Mouse (Mus musculus) spleen, postnatal 10 days (tissue): ENCODE data around the gene Gm28372.

Source experiments
- DNase-seq, 2 experiments: peaks; one replicate each; pipeline ENCODE4 v3.0.0; 2021 to 2022; ENCODE audit warnings: low spot score in 2 of 2

Gm28372 gene

GRCm38 (mm10) chr2:130450434-130450796, 45.4 kb downstream of the Gm28372 start:
- peak in 1 of 2 experiments; percentile 83 for DNase-seq

- no peak for DNase-seq
Measured at GRCm38 (mm10) chr2:130451086-130451726, 46.2 kb downstream of the Gm28372 start.

GRCm38 (mm10) chr2:130451727-130452090, 46.7 kb downstream of the Gm28372 start:
- DNase-seq, result no peak

DNA sequence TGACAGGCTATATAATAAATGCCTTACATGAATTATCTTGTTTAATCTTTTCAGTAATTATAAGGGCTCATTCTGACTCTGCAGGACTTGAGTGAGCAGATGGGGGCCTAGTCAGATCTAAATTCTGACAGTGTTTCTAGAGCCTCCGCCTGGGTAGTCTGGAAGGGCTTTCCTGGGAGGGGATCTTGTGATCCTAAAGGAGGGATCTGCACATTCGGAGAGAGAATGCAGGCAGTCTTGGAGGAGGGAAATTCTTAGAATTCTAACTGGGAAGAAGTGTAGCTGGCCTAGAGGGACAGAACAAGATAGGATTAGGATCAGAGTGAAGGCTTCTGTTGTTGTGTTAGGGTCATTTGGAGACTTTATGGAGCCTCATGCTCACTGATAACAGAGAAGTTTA, 47.2 kb downstream of the Gm28372 start:
- DNase-seq, result no peak

DNA sequence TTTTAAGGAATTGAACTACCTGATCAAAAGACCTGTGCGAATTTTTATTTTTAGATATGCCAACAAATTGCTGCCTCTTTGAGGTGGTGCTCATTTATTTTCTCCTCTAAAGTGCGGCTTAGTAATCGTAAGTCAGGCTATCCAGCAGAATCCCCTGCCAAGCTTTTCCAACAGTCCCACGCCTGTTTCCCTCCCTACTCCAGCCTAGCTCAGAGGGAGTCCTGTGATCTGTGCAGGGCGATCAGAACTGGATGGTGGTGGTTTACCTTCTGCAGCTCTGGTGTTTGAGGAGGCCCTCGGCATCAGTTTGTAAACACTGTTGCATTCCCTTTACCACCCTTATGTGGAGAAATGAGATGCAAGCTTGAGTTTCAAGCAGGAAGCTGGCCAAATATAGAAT, 48.4 kb downstream of the Gm28372 start:
- DNase-seq, result no peak

DNA sequence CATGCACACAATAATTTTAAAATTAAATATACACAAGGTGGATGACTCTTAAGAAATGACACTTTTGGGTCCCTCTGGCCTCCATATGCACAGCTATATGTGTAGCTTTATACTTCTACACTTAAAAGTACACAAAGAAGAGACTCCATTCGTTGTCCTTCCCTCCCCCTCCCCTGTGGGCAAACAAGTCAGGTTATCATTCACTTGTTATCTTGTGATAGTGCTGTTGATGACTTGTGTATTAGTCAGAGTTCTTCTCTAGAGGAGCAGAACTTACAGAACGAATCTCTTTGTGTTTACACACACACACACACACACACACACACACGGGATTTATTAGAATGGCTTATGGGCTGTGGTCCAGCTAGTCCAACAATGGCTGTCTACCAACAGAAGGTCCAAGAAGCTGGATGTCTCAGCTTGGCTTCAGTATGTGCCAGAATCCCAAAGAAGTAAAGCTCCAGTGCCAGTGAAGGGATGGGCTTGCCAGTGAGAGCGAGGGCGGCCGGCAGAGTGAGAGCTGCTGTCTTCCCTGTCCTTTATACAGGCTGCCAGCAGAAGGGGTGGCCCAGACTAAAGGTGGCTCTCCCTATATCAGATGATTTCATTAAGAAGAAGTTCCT, 49.8 kb downstream of the Gm28372 start:
- no peak for DNase-seq
